Mouse (Mus musculus) thymus, adult 2 months (tissue): ENCODE results near the gene Rdh1.

Experiments
- CTCF ChIP-seq: fragments of 200-500 bp; IDR thresholded peaks from 2 replicates; pipeline ENCODE4 v1.5.1; 2012; ENCODE audit warnings: mild to moderate bottlenecking, control low read depth, low read length, moderate library complexity, borderline replicate concordance; ENCODE audit not compliant: control insufficient read depth, poor library complexity, insufficient read depth; ENCODE audit errors: extremely low read depth
- POLR2A ChIP-seq: fragments of 200-500 bp; IDR thresholded peaks from 2 replicates; pipeline ENCODE4 v1.6.1; 2012; ENCODE audit warnings: mild to moderate bottlenecking, low read length, control low read depth, moderate library complexity; ENCODE audit not compliant: control insufficient read depth, poor library complexity, insufficient read depth; ENCODE audit errors: extremely low read depth

DNA sequence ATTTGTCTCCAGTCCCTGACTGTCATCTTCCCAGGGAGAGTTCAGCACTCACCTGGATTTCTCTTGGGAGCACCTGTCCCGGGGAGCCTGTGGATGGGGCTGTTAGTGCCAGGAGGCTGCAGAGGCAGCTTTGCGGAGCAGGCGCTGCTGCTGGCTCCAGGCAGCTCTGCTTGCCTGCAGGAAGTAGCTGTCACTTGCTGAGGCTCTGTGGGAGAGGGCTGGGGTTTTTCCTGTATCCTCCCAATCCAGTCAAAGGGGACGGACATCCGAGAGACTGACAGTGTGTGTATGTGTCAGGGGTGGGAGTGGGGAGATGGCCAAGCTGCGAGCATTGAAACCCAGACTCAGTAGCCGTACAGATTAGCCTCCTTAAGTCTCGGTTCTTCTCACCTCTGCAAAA, 8.0 kb upstream of the Rdh1 start, which contains the start of gene Gpr182:
- TF ChIP-seq POLR2A (no peak), CTCF (no peak)
